Mouse (Mus musculus): ENCODE results near the gene Adprm. TPM values are rescaled to one million over a fixed set of nuclear protein-coding genes. Genes with fewer than 3 reads are reported as not detected.
A peak's percentile ranks its signal among the peaks of the same experiment; 100 is the strongest.
"Not testable (repeated sequence)": the region's sequence is repeated elsewhere in the genome, so short reads cannot be mapped to it uniquely, and the experiment has no call there.

Gene Adprm
- total RNA-seq, 1 experiment from 2014 or later, result 18.6 TPM

GRCm38 (mm10) chr11:67023191-67023590 lies 29.2 kb downstream of the Adprm start:
- DNase-seq, result not testable (repeated sequence)

- peak; percentile 40 for DNase-seq
Measured at GRCm38 (mm10) chr11:67022354-67023115, 29.9 kb downstream of the Adprm start.

- DNase-seq, result peak; percentile 78
Measured at GRCm38 (mm10) chr11:67020948-67021347, 31.4 kb downstream of the Adprm start.

GRCm38 (mm10) chr11:67019711-67020475 lies 32.5 kb downstream of the Adprm start:
- no peak for DNase-seq

GRCm38 (mm10) chr11:67017801-67018591 lies 34.4 kb downstream of the Adprm start:
- DNase-seq, result peak; percentile 37

GRCm38 (mm10) chr11:67011635-67012034 lies 40.8 kb downstream of the Adprm start:
- DNase-seq, result no peak

- peak; percentile 50 for DNase-seq
Measured at GRCm38 (mm10) chr11:67010430-67010829, 42.0 kb downstream of the Adprm start.

- DNase-seq, result no peak
Measured at GRCm38 (mm10) chr11:67008528-67008927, 43.9 kb downstream of the Adprm start.

GRCm38 (mm10) chr11:67007961-67008360 lies 44.4 kb downstream of the Adprm start:
- peak; percentile 49 for DNase-seq

GRCm38 (mm10) chr11:67002911-67003310 lies 49.5 kb downstream of the Adprm start:
- DNase-seq, result no peak

GRCm38 (mm10) chr11:67001717-67002116 lies 50.7 kb downstream of the Adprm start:
- DNase-seq, result no peak

GRCm38 (mm10) chr11:67000671-67001070 lies 51.7 kb downstream of the Adprm start:
- no peak for DNase-seq

- peak; percentile 86 for DNase-seq
Measured at GRCm38 (mm10) chr11:66998467-66999403, 53.7 kb downstream of the Adprm start.

- no peak for DNase-seq
Measured at GRCm38 (mm10) chr11:66996446-66996845, 55.9 kb downstream of the Adprm start.

GRCm38 (mm10) chr11:66993674-66994073 lies 58.7 kb downstream of the Adprm start:
- DNase-seq, result no peak

GRCm38 (mm10) chr11:66992150-66992549 lies 60.2 kb downstream of the Adprm start:
- no peak for DNase-seq

Small RNAs within 50 kb of the gene (microRNA-seq; reads per million reads assigned to microRNA genes)
- 0 reads per million in 2 experiments for gene Mir6923

Other genes starting within 250 kb of the Adprm start
- gene Pirt, start 140.6 kb downstream of the Adprm start, total RNA-seq (2021), result 7.4 and 10.3 TPM in 2 replicates
- gene Tmem238l, start 96.0 kb downstream of the Adprm start, total RNA-seq (2021), result not detected in 2 replicates
- gene Tmem220, start 27.4 kb downstream of the Adprm start, total RNA-seq (2021), result 5.6 and 6.0 TPM in 2 replicates
- gene Sco1, start 76 bp upstream of the Adprm start, total RNA-seq (2021), result 21.4 and 24.3 TPM in 2 replicates
- 0.07 TPM in 1 of 2 replicates, not detected in the other for gene Myh3, start 25.7 kb upstream of the Adprm start, total RNA-seq (2021)
- gene Myh2, start 118.4 kb upstream of the Adprm start, total RNA-seq (2021), result 0.08 TPM in 1 of 2 replicates, not detected in the other
- 0.23 and 0.30 TPM in 2 replicates for gene Myh1, start 147.5 kb upstream of the Adprm start, total RNA-seq (2021)
- gene Myh4, start 185.4 kb upstream of the Adprm start, total RNA-seq (2021), result 0.15 TPM in 1 of 2 replicates, not detected in the other
- not detected in 2 replicates for gene Myh8, start 224.5 kb upstream of the Adprm start, total RNA-seq (2021)